Mouse (Mus musculus): ENCODE measurements around the gene Mfsd9. TPM values are rescaled to one million over a fixed set of nuclear protein-coding genes. Genes with fewer than 3 reads are reported as not detected.

Mfsd9 gene
- total RNA-seq (2014; rRNA removed; ENCODE audit: low replicate concordance): 2.2 and 3.5 TPM in 2 replicates
- polyA plus RNA-seq (2015; fragmentation: Nextera tagmentation; extraction: Ambion mirVana): 1.2 and 1.6 TPM in 2 replicates

DNA sequence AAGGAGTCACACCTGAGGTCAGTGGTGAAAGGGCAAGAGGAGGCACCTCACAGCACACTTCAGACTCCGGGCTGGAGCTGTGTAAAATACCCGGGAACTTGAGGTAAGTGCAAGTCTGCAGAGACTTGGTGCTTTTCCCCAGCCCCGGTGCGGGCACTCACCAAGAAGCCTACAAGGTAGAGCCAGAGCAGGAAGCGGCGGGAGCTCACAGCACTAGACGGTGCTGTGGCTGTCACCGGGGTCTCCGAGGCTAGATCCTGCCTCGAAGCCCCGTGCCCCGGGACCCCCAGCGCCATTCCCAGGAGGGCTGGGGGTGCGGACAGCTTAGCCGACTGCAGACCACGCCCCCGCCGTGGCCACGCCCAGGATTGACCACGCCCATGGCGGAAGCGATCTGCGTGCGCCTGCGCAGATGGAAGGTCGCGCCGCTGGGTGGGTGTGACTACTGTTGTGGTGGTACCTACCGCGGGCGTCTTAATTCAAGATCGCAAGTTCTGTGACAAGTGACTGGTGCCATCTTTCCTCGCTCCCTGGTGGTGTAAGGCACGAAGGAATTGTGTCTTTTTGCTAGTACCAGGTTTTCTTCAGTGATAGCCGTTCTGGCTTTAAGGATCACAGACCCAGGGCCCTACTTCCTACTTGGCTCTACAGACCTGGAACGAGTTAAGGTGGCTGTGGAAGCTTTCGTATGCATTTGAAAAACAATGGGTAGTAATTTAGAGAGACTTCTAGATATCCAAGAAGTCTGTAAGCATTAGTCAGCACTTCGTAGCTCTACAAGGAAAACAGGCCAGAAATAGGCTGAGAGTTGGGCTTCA, at the start of gene Mfsd9:
Gene Mfsd9 (minus strand): TSS at position 364 of the 818 bp plus-strand sequence.
- TF ChIP-seq CTCF (IDR thresholded peaks at IDR 0.05; ENCODE audit: low read depth): no peak
- no peak for TF ChIP-seq EP300 (IDR thresholded peaks at IDR 0.05; ENCODE audit: low read depth)
- 6% methylated on average over 38 of the region's 38 CpGs for WGBS
- DNase-seq (ENCODE audit: low spot score): peak; percentile 63
- H3K4me2 ChIP-seq (ENCODE audit: low read depth, low read length): peak within 1 kb of the TSS; percentile 68
- H3K4me3 ChIP-seq (ENCODE audit: low read depth, low read length): peak within 1 kb of the TSS; percentile 66
- peak; percentile 96 for ATAC-seq (ENCODE audit: insufficient read depth, low read depth)
- H3K9ac ChIP-seq (replicated peaks; ENCODE audit: low read depth, low read length): peak within 1 kb of the TSS; percentile 46
- H3K4me1 ChIP-seq (ENCODE audit: control insufficient read depth, insufficient read depth): no peaks in the 10 kb centered on the region
- no peak within 1 kb of the TSS for H3K27ac ChIP-seq (ENCODE audit: low read depth)
- H3K27me3 ChIP-seq (ENCODE audit: control insufficient read depth, insufficient read depth, low read length): no peaks in the 10 kb centered on the region
- H3K36me3 ChIP-seq (replicated peaks; ENCODE audit: control insufficient read depth, insufficient read depth, low read length): no peaks in the 10 kb centered on the region
- no peaks in the 10 kb centered on the region for H3K9me3 ChIP-seq (replicated peaks; ENCODE audit: control insufficient read depth, low read length)

DNA sequence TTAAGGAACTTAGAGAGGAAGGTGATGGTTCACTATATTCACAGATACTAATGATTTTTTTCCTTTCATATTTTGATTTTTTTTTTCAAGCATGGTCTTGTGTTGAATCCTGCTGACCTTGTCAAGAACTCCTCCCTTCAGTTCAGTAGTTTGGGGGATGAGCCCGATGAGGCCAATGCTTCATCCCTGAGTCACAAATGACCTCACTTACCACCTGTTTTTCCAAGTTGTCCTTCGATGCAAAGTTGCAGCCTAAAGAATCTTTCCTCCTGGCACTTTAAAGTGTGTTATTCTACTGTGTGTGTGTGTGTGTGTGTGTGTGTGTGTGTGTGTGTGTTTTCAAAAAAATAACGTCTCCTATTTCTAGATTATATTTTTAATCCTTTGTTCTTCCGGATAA, 45.0 kb upstream of the Mfsd9 start:
- no peak overlapping the region for H3K27ac ChIP-seq (ENCODE audit: low read depth)
- H3K9ac ChIP-seq (replicated peaks; ENCODE audit: low read depth, low read length): no peak overlapping the region
- H3K4me1 ChIP-seq (ENCODE audit: control insufficient read depth, insufficient read depth): no peaks in the 10 kb centered on the region
- peaks cover 10% of the 10 kb centered on the region for H3K36me3 ChIP-seq (replicated peaks; ENCODE audit: control insufficient read depth, insufficient read depth, low read length)
- H3K27me3 ChIP-seq (ENCODE audit: control insufficient read depth, insufficient read depth, low read length): no peaks in the 10 kb centered on the region
- H3K9me3 ChIP-seq (replicated peaks; ENCODE audit: control insufficient read depth, low read length): no peaks in the 10 kb centered on the region
- ATAC-seq (ENCODE audit: insufficient read depth, low read depth) (no peak), DNase-seq (ENCODE audit: low spot score) (no peak)
- no peak overlapping the region for H3K4me2 ChIP-seq (ENCODE audit: low read depth, low read length)
- no peak for TF ChIP-seq EP300 (IDR thresholded peaks at IDR 0.05; ENCODE audit: low read depth)
- no peak for TF ChIP-seq CTCF (IDR thresholded peaks at IDR 0.05; ENCODE audit: low read depth)
- 72% methylated on average over 4 of the region's 4 CpGs for WGBS
- H3K4me3 ChIP-seq (ENCODE audit: low read depth, low read length): no peak overlapping the region

DNA sequence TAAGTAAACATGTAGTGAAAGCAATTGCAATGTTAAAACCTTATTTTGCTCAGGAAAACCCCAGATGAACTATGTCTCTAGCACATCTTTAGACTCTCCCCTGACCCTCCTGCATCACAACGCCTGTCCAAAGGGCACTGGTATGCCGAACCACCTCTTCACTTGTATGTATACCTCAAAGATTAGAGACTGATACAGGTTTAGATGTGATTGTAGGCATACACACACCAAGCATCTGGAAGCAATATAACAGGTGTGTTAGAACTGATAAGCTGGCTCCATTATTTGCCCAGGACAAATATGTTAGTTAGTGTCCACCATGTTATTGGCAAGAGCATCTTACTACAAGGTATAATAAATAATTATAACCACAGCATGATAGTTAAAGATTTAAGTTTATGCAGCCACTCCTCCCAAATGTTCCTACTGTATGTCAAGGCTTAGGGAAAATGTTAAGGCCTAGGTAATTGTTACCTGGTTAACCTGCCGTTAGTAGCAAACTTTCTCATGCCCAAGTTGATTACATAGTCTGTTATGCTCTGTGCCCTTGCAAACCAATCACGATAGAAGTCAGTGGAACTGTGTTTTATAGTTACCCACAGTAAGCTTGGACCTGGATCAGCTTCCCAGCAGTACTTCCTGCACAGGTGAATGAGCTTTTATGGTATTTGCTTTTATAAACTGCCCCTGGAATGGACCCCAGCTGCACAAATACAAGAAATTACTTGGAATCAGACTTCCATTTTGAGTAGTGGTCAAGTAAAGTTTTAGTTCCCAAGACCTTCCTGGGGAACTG, 40.4 kb upstream of the Mfsd9 start:
- H3K4me2 ChIP-seq (ENCODE audit: low read depth, low read length): no peak overlapping the region
- H3K9ac ChIP-seq (replicated peaks; ENCODE audit: low read depth, low read length): no peak overlapping the region
- no peak for TF ChIP-seq EP300 (IDR thresholded peaks at IDR 0.05; ENCODE audit: low read depth)
- TF ChIP-seq CTCF (IDR thresholded peaks at IDR 0.05; ENCODE audit: low read depth): no peak
- no peaks in the 10 kb centered on the region for H3K27me3 ChIP-seq (ENCODE audit: control insufficient read depth, insufficient read depth, low read length)
- H3K4me3 ChIP-seq (ENCODE audit: low read depth, low read length): no peak overlapping the region
- H3K4me1 ChIP-seq (ENCODE audit: control insufficient read depth, insufficient read depth): peaks cover 24% of the 10 kb centered on the region
- H3K27ac ChIP-seq (ENCODE audit: low read depth): no peak overlapping the region
- ATAC-seq (ENCODE audit: insufficient read depth, low read depth) (no peak), DNase-seq (ENCODE audit: low spot score) (no peak)
- no peaks in the 10 kb centered on the region for H3K9me3 ChIP-seq (replicated peaks; ENCODE audit: control insufficient read depth, low read length)
- WGBS: 83% methylated on average over 4 of the region's 4 CpGs
- no peaks in the 10 kb centered on the region for H3K36me3 ChIP-seq (replicated peaks; ENCODE audit: control insufficient read depth, insufficient read depth, low read length)

DNA sequence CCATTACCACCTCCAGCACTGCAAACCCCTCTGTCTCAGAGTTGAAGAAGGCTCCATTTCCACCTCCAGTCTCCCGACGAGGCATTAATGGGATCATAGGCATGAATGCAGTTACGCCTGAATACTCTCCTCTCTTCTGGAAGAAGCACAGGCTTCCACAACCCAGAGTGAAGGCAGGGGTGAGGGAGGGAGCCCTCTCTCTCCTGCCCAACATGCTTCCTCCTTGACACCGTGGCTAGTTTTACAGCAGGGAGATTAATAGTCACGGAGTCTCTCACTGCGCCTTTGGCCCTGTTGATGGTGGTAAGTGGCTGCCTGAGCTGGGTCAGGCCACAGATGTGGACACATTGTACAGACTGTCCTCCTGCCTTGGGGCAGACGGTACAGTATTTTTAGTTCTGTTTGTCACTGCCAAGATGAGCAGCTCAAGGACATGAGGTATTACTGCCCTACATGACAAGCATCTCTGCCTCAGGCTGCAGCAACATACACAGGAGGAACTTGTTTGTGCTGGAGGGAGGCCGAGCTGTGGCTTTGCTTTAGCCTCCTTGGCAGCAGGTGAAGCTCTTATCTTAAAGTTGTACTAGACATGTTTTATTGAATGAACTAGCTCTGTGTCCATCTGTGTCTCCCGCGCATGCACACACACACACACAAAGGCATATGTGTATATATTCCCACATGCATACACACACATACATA, 38.9 kb upstream of the Mfsd9 start:
- peak overlapping the region; percentile 79 for H3K27ac ChIP-seq (ENCODE audit: low read depth)
- DNase-seq (ENCODE audit: low spot score): peak; percentile 35
- 48% methylated on average over 10 of the region's 10 CpGs for WGBS

DNA sequence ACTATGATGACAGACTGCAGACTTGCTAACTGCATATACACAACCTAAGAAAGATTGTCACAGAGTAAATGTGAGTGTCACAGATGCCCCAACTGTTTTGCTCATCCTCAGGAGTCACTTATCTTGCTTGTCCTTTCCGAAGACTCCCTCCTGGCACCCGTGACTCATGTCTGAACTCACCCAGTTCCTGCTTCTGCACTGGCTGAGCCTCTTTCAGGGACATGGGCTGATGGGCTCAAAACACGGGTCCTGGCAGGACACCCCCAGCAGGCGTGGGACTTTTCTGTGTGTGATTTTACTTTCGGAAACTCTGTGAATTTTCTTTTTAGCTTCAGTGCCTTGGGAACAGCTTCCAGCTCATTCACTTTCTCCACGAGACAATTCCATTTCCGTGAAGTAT, 35.3 kb upstream of the Mfsd9 start:
- DNase-seq (ENCODE audit: low spot score): no peak
- Histone ChIP-seq H3K27me3 (ENCODE audit: control insufficient read depth, insufficient read depth, low read length) (no peaks in the 10 kb centered on the region), H3K36me3 (replicated peaks; ENCODE audit: control insufficient read depth, insufficient read depth, low read length) (no peaks in the 10 kb centered on the region), H3K4me3 (ENCODE audit: low read depth, low read length) (no peak overlapping the region), H3K4me1 (ENCODE audit: control insufficient read depth, insufficient read depth) (peaks cover 40% of the 10 kb centered on the region), H3K4me2 (ENCODE audit: low read depth, low read length) (no peak overlapping the region), H3K27ac (ENCODE audit: low read depth) (no peak overlapping the region), H3K9ac (replicated peaks; ENCODE audit: low read depth, low read length) (no peak overlapping the region), H3K9me3 (replicated peaks; ENCODE audit: control insufficient read depth, low read length) (no peaks in the 10 kb centered on the region)
- TF ChIP-seq CTCF (IDR thresholded peaks at IDR 0.05; ENCODE audit: low read depth) (no peak), EP300 (IDR thresholded peaks at IDR 0.05; ENCODE audit: low read depth) (no peak)
- WGBS: 31% methylated on average over 7 of the region's 7 CpGs
- ATAC-seq (ENCODE audit: insufficient read depth, low read depth): no peak

More for the DNA sequence above, 38.9 kb upstream of the Mfsd9 start:
- peak; percentile 85 for ATAC-seq (ENCODE audit: insufficient read depth, low read depth)
- peaks cover 36% of the 10 kb centered on the region for H3K4me1 ChIP-seq (ENCODE audit: control insufficient read depth, insufficient read depth)
- no peaks in the 10 kb centered on the region for H3K27me3 ChIP-seq (ENCODE audit: control insufficient read depth, insufficient read depth, low read length)
- no peak overlapping the region for H3K4me2 ChIP-seq (ENCODE audit: low read depth, low read length)
- H3K9ac ChIP-seq (replicated peaks; ENCODE audit: low read depth, low read length): no peak overlapping the region; the same call in 1 of the 2 replicates
- no peak overlapping the region for H3K4me3 ChIP-seq (ENCODE audit: low read depth, low read length)
- TF ChIP-seq EP300 (IDR thresholded peaks at IDR 0.05; ENCODE audit: low read depth) (no peak), CTCF (IDR thresholded peaks at IDR 0.05; ENCODE audit: low read depth) (no peak)
- H3K36me3 ChIP-seq (replicated peaks; ENCODE audit: control insufficient read depth, insufficient read depth, low read length): no peaks in the 10 kb centered on the region
- no peaks in the 10 kb centered on the region for H3K9me3 ChIP-seq (replicated peaks; ENCODE audit: control insufficient read depth, low read length)
